Mouse (Mus musculus): ENCODE measurements around the gene Lamtor2.
A peak's percentile ranks its signal among the peaks of the same experiment; 100 is the strongest.

Gene Lamtor2

GRCm38 (mm10) chr3:88567892-88568291 is 15.0 kb upstream of the Lamtor2 start:
- peak; percentile 92 for DNase-seq

GRCm38 (mm10) chr3:88566536-88567061 is 13.7 kb upstream of the Lamtor2 start:
- no peak for DNase-seq

GRCm38 (mm10) chr3:88566116-88566515 is 13.2 kb upstream of the Lamtor2 start:
- peak; percentile 94 for DNase-seq

GRCm38 (mm10) chr3:88563966-88564365 is 11.1 kb upstream of the Lamtor2 start:
- DNase-seq = peak; percentile 88

- DNase-seq = peak; percentile 86
Measured at GRCm38 (mm10) chr3:88563442-88563841, 10.6 kb upstream of the Lamtor2 start.

GRCm38 (mm10) chr3:88561989-88562388 is 9.1 kb upstream of the Lamtor2 start:
- peak; percentile 89 for DNase-seq

GRCm38 (mm10) chr3:88559596-88559995 is 6.7 kb upstream of the Lamtor2 start:
- DNase-seq = peak; percentile 87

GRCm38 (mm10) chr3:88556616-88557015 is 3.7 kb upstream of the Lamtor2 start:
- DNase-seq = peak; percentile 87

GRCm38 (mm10) chr3:88555731-88556130 is 2.9 kb upstream of the Lamtor2 start:
- DNase-seq = peak; percentile 91

- peak; percentile 93 for DNase-seq
Measured at GRCm38 (mm10) chr3:88555069-88555605, 2.3 kb upstream of the Lamtor2 start.

- no peak for DNase-seq
Measured at GRCm38 (mm10) chr3:88553880-88554586, 1.2 kb upstream of the Lamtor2 start.

GRCm38 (mm10) chr3:88553525-88553879 is 628 bp upstream of the Lamtor2 start, which contains the start of gene Ubqln4:
Ubqln4 (plus strand) TSS chr3:88553758.
- DNase-seq = peak; percentile 99

GRCm38 (mm10) chr3:88552082-88552645 is 710 bp downstream of the Lamtor2 start:
- no peak for DNase-seq

- no peak for DNase-seq
Measured at GRCm38 (mm10) chr3:88551586-88551985, 1.3 kb downstream of the Lamtor2 start.

GRCm38 (mm10) chr3:88548180-88548917 is 4.5 kb downstream of the Lamtor2 start, which contains the start of gene Rab25:
Rab25 (minus strand) TSS chr3:88548300.
- peak; percentile 90 for DNase-seq

GRCm38 (mm10) chr3:88546674-88547418 is 6.0 kb downstream of the Lamtor2 start:
- peak; percentile 89 for DNase-seq

- DNase-seq = peak; percentile 90
Measured at GRCm38 (mm10) chr3:88544955-88545591, 7.8 kb downstream of the Lamtor2 start.

GRCm38 (mm10) chr3:88544514-88544913 is 8.4 kb downstream of the Lamtor2 start:
- DNase-seq = no peak

GRCm38 (mm10) chr3:88543651-88544410 is 9.0 kb downstream of the Lamtor2 start:
- no peak for DNase-seq

GRCm38 (mm10) chr3:88543174-88543573 is 9.7 kb downstream of the Lamtor2 start:
- no peak for DNase-seq

- no peak for DNase-seq
Measured at GRCm38 (mm10) chr3:88542486-88542885, 10.4 kb downstream of the Lamtor2 start.
